Mouse (Mus musculus): Measurements from ENCODE around the gene AI987944.

The AI987944 gene

GRCm38 (mm10) chr7:41393048-41393971 is at the start of gene AI987944:
Gene AI987944 (minus strand): TSS chr7:41393379.
- peak; percentile 73 to 81 for DNase-seq (ENCODE audit: low spot score in 2 of 2)

- DNase-seq (ENCODE audit: low spot score in 2 of 2), result no peak
Measured at GRCm38 (mm10) chr7:41394130-41394529, 951 bp upstream of the AI987944 start.

All from frontal cortex, postnatal 10 days (tissue).